Mouse (Mus musculus) thymus, postnatal 36 days (tissue): ENCODE data around the gene Pard3b.

Source experiments
- DNase-seq, 2 experiments: peaks; one replicate each; pipeline ENCODE4 v3.0.0; 2022; ENCODE audit warnings: mixed read lengths in 2 of 2

The Pard3b gene

DNA sequence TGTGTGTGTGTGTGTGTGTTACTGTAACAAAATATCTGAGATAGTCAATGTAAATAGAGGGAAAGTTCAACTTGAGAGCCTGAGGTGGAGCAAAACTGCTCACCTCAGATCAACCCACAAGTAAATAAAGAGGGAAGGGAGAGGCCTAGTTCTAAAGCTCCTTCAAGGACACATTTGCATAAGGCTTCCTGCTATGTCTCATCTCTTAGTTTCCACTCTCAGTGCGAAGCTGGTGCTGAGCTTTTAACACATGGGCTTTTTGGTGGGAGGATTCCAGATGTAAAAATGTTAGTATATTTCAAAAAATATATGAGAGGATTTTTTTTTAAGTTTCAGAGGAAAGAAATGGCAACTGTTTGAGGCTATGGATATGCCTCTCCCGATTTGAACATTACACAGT lies 294.9 kb downstream of the Pard3b start:
- DNase-seq: no peak

DNA sequence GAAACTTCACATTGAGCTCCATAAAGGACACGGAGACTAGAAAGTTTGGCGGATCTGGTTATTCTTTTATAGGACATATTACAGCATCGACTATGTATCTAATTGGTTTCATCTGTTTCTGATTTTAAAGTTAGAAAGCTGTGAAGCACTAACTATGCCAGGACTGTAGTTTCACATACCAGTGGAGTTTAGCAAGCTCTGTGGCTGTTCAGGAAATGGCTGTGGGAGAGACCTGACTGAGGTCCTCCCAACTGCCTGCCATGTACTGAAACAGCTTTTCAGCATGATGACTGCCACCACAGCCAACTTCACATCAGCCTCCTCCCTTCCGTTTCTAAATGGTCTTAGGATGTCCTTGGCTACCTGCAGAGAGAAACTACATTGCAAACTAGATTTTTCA lies 296.1 kb downstream of the Pard3b start:
- DNase-seq: no peak

- DNase-seq: no peak
These were observed 301.3 kb downstream of the Pard3b start for GRCm38 (mm10) chr1:61939882-61940281.

DNA sequence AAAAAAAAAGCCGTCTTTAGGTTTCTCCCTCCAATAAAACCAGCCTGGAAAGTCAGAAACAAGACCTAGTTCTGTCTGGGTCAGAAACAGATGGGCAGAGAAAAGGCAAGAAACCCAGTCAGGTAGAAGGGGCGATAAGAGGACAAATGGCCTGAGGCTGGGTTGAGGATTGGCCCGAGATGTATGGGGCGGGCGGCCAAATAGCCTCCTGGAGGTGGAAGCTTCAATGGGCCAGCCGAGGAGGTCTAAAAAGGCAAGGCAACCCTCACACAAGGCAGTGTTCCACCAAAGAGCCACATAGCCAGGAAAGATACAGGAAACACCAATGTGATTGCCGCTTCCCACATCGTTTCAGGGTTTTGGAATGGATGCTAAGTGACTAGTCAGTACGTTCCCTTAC lies 322.9 kb downstream of the Pard3b start:
- no peak for DNase-seq

- DNase-seq: no peak
These were observed 323.9 kb downstream of the Pard3b start for GRCm38 (mm10) chr1:61962571-61962970.

GRCm38 (mm10) chr1:61967124-61967523 lies 328.5 kb downstream of the Pard3b start:
- no peak for DNase-seq

GRCm38 (mm10) chr1:61967807-61968206 lies 329.2 kb downstream of the Pard3b start:
- DNase-seq: no peak

- DNase-seq: no peak
These were observed 359.1 kb downstream of the Pard3b start for GRCm38 (mm10) chr1:61997711-61998110.

- no peak for DNase-seq
These were observed 370.2 kb downstream of the Pard3b start for GRCm38 (mm10) chr1:62008811-62009210.

GRCm38 (mm10) chr1:62011712-62012111 lies 373.1 kb downstream of the Pard3b start:
- no peak for DNase-seq

DNA sequence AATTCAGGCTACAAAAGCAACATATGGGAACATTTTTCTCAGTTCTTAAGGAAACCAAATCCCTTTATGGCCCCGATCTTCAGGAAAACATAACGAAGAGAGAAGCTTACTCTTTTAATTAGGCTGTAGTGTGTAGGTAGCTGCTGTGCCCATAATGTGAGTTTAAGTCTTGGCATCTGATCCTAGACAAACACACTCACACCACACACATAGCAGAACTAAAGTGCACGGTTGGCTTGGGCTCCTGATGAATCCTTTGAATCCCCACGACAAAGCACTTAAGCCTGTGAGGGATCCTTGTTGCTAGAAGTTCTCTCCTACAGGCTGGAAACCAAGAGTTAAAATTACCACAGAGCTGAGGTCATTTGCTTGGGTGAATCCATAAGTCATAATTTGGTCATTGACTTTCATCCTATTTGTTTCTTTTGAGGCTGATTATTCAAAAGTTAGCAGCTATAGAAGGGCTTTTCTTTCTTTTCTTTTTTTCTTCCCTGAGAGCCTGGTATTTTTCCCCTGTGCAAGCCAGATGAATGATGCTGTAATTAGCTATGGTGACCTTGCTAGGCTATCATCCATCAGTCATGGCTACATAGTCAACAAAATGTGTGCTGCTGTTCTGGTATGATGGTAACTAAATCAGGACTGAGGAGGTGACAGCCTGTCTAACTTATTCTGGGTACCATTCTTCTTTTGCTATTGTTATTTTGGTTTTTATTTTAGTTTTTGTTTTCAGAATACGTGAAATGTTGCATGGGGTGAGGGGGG lies 378.1 kb downstream of the Pard3b start:
- no peak for DNase-seq

GRCm38 (mm10) chr1:62018276-62018675 lies 379.7 kb downstream of the Pard3b start:
- DNase-seq: no peak

- DNase-seq: no peak
These were observed 381.1 kb downstream of the Pard3b start for GRCm38 (mm10) chr1:62019743-62020142.

DNA sequence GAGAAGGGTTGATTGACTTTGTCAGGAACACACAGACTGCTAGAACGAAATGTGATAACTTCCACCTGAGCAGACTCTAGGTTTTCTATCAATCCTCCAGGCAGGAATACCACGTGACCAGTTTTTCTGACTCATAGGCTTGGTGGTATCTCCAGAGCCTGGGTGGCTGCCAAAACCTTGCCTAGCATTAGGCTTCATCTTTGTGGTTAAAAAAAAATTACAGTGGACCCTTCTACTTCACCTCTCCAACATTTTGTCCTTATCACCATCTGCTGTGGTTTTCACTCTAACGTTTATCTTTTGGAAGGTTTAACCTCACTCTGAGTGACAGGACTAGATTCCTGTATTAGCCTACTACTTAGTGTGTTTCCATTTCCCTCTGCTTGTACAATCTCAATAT lies 403.1 kb downstream of the Pard3b start:
- no peak for DNase-seq

DNA sequence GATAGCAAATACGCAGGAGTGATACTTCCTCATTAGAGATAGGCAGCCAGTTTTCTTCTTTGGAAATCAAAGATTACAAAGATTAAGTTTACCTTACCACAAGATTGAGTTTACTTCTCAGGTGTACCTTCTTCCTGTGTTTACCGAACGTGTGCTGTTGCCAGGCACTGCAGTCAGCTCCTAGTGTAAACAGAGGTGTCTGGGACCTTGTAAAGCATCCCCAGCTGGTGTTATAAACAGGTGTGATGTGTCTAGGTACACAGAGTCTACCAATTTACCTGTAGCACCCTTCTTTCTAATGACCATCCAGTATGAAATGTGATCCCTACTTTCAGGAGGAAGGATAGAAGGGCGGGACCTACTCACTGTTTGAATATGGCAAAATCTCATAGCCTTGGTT lies 410.0 kb downstream of the Pard3b start:
- DNase-seq: no peak

DNA sequence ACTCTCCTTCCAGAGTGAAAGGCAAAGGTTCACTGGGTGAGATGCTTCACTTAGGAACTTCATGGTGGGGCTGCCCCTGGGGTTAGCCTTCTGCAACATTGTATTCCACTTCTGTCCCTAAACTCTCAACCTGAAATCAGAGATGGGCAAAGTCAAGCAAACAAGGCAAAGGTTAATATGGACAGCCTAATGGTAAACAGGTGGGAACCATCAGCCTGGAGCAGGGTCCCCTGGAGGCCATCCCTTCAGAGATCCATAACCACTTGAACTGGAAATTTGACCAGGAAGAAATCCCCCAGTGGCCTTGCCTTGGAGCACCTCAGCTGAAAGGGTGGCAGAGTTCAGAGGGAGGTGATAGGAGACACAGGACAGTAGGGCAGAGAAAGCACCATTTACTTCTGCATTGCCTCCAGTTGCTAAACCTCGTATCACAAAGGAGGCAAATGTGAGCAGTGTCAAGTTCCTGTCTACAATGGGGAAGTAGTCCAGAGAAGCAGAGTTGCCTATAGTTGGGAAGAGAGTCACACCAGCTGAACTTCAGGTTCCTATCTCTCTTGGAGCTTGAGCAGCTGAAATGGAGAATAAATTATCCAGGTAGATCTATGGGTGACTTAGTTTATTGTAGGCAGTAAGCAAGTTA lies 412.7 kb downstream of the Pard3b start:
- no peak for DNase-seq

DNA sequence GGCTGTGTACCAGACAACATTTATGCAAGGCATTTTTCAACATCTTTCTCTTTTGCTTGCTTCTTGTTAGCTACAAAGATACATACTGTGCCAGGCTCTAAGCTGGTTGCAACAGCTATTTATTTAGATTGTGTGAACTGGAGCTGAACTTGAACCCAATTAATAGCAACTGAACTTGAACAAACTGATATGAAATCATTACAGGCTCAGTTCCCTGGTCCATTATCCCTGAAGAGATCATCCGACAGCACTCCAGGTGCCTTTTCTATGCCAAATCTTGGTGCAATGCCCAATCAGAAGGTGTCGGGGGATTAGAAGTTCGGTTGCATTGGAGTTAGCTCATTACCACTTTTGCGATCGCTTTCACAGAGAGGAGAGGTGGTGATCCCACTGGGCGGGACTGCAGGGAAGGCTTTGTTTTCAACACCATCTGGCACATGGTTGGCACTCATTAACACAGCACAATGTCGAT lies 414.6 kb downstream of the Pard3b start:
- no peak for DNase-seq

DNA sequence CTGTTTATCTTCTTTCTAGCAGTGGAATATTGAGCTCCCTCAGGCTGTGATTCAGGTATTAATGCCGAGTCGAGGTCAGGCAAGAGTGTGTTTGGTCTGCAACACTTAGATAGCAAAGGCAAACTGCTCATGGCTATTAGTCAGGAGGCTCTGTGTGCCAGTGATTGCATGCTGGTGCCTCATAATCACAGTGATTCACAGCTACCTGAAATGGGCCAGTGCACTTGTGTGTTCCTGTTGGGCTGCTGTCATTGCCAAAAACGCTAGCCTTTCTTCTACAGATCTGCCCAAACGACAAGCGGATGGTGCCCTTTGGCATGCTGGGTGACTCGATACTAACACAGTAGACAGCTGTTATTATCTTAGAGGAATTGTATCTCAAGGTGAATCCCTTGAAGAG lies 416.7 kb downstream of the Pard3b start:
- DNase-seq: no peak

GRCm38 (mm10) chr1:62070617-62071016 lies 432.0 kb downstream of the Pard3b start:
- no peak for DNase-seq

GRCm38 (mm10) chr1:62071139-62071538 lies 432.5 kb downstream of the Pard3b start:
- DNase-seq: no peak

DNA sequence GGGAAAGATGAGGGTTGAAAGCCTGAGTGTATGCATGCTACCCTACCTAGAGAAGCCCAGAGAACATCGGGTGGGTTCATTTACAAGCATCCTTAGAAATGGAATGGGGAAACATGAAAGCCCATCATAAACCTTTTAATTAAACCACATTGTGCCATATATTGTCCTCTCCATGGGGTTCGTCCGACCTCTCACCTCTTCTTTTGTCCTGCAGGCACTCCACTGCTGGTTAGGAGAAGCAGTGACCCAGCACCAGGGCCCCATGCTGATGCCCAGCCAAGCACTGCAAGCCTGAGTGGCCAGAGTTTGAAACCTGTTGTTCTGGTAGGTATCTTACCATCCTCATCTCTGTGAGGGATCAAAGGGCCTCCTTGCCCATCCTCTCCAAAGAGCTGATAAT lies 437.5 kb downstream of the Pard3b start:
- DNase-seq: no peak

- no peak for DNase-seq
These were observed 442.5 kb downstream of the Pard3b start for GRCm38 (mm10) chr1:62081129-62081528.

- no peak for DNase-seq
These were observed 447.4 kb downstream of the Pard3b start for GRCm38 (mm10) chr1:62085995-62086394.

DNA sequence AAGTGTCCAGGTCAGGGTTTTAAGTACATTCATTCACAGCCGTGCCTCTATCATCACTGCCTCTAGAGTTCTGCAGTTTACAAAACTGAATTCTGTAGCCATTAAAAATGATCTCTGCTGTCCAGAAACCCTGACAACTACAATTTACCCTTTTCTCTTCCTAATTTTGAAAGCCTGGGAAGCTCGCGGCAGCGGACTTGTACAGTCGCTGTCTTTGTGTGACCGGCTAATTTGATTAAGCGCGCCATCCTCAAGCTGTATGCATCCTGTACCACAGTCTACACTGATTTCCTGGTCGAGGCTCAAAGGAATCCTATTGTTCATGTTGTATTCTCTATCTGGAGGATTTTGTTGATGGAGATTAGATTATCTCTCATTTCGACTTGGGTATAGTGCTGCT lies 448.8 kb downstream of the Pard3b start:
- no peak for DNase-seq

GRCm38 (mm10) chr1:62094885-62095284 lies 456.3 kb downstream of the Pard3b start:
- DNase-seq: no peak
